Mouse (Mus musculus) embryo, embryonic 10 days (tissue): ENCODE data around the gene Ptf1a.
A peak's percentile ranks its signal among the peaks of the same experiment; 100 is the strongest.

Experiments
- DNase-seq: peaks from one replicate; pipeline ENCODE4 v3.0.0-alpha.2; 2015; ENCODE audit warnings: low spot score

Ptf1a gene

DNA sequence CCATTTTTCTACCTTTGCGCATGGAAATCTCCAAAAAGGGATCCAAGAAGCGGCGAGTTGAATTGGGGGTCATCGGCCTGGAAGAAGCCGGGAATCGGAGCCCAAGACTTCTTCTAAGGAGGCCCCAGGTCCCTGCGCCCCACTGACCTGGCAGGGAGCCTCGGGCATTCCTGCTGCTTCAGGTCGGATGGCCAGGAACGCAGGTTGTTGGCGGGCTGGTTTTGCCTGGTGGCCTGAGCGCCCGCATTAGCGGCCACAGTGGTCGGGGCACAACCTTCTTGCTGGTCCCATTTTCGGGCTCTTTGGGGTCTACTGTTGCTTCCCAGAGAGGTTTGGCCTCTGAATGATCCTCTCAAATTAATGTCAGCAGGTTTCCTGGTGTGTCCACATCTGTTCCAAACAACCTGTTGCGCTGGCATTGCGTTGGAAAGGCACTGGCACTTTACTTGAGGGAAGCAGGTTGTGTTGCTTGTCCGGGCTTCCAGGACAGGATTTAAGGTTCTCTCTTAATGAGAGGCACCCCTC is 7.1 kb downstream of the Ptf1a start:
- no peak for DNase-seq

DNA sequence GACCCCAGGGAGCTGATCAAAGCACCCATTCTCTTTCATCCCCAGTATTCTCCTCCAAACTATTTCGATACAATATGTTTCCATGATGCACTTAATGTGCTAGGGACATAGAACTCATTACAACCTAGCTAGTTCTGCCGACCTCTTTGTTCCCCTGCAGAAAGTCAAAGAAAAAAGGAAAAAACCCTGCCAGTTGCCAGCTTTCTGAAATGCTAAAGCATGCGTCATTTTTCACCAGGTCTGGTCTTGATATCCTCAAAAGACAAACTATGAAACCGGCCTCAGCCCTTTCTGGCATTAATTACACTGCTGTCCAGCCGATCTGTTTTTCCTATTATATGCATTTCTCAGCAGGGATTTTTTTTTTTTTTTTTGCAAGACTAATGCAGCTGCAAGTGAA is 9.8 kb downstream of the Ptf1a start:
- no peak for DNase-seq

DNA sequence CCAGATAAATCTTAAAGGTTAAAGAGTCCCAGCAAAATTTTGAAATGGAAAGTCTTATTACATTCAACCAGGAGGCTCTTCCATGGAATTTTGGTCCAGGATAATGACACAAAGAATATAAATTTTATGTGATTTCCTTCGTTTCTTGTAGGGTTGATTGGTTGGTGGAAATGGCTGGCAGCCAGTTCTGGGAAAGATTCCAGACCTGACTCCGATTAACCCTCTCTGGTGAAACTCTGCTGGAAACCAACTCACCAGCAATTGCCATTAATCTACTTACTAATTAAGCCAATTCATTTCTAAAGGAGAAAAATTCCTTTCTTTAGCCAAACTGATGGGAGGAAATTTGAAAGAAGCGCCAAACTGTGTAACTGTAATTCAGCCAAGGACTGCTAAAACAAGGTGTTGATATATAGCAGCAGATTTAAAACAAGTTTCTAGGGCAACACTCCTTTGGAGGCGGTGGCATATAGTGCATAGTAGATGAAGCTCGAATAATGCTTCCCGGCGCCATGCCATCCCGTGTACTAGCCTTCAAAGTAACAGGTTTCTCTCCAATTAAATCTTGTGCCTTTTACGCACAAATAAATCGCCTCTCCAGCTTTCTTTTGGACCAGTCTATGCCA is 10.5 kb downstream of the Ptf1a start:
- no peak for DNase-seq

DNA sequence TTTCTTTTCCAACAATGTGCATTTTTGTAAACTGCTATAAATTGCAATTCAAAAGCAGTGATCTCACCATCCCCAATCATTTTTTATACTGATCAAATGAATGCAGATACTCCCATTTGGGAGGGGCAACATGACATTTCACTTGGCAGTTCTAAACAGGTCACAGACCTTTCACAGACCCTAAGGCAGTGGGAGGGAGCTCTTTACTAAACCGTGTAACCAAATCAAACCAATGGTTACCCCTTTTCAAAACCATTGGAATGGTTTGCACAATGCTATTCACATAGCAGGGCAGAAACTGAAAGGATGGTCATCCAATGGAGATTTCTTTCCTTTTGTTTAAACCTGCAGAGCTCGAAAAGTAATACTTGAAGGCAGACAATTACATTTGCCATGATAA is 13.3 kb downstream of the Ptf1a start:
- peak; percentile 65 for DNase-seq

DNA sequence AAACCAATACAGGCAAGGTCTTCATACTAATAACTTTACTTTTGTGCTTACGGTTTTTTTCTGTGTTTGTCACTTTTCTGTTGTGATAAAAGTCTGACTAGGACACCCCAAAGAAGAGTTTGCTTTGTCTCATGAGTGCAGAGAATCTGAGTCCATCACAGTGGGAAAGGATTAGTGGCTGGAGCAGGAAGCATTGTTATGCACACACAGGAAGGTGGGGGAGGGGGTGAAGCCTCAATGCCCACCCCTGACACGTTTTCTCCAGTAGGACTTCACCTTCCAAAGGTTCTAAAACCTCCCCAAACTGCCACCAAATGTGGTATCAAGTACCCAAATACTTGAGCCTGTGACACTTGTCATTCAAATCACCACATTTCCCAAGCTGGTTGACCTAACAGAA is 16.5 kb downstream of the Ptf1a start:
- DNase-seq, result no peak

DNA sequence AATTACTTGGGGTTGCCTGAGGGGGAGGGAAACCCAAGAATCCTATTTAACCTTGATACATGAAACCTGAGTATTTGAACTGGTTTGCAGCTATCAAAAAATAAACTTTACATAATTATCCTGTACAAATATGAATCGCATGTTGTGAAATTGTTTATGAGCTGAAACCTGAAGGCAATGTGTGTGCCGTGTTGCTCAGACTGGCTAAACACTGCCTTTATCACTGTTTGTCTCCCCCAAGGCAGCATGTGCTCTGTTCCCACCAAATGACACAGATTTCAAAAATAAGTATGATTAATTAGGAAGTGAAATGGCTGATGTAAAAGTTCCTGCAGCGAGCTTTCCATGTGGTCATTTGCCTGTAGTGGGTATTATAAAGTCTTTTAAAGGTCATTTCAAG is 44.8 kb downstream of the Ptf1a start:
- no peak for DNase-seq
